Mouse (Mus musculus): ENCODE measurements around the gene Tomt. TPM values are rescaled to one million over a fixed set of nuclear protein-coding genes. Genes with fewer than 3 reads are reported as not detected.

Tomt gene
- polyA plus RNA-seq, 1 experiment from 2014 or later: 0.18 TPM

- Histone ChIP-seq H3K27ac (ENCODE audit: low read depth, low read length) (no peak overlapping the region), H3K4me3 (ENCODE audit: low read depth, low read length) (no peak overlapping the region), H3K4me2 (ENCODE audit: low read length) (no peak overlapping the region), H3K4me1 (ENCODE audit: control insufficient read depth, insufficient read depth, low read length) (no peaks in the 10 kb centered on the region), H3K9me3 (replicated peaks; ENCODE audit: control insufficient read depth, low read length) (no peaks in the 10 kb centered on the region), H3K36me3 (ENCODE audit: control insufficient read depth, insufficient read depth, low read length) (no peaks in the 10 kb centered on the region), H3K9ac (ENCODE audit: low read length) (no peak overlapping the region), H3K27me3 (replicated peaks; ENCODE audit: control insufficient read depth, insufficient read depth, low read length) (no peaks in the 10 kb centered on the region)
- no peak for DNase-seq (ENCODE audit: low spot score)
- WGBS: 81% methylated on average over 9 of the region's 9 CpGs
- ATAC-seq: no peak
Measured at GRCm38 (mm10) chr7:101858362-101858761, 47.8 kb downstream of the Tomt start.

GRCm38 (mm10) chr7:101857094-101857493 is 49.1 kb downstream of the Tomt start, which contains the start of gene Folr2:
Gene Folr2, minus strand, starts transcription at chr7:101857194.
- DNase-seq (ENCODE audit: low spot score) (no peak), ATAC-seq (no peak)
- Histone ChIP-seq H3K9ac (ENCODE audit: low read length) (no peak within 1 kb of the TSS), H3K27ac (ENCODE audit: low read depth, low read length) (no peak within 1 kb of the TSS), H3K9me3 (replicated peaks; ENCODE audit: control insufficient read depth, low read length) (no peaks in the 10 kb centered on the region), H3K36me3 (ENCODE audit: control insufficient read depth, insufficient read depth, low read length) (no peaks in the 10 kb centered on the region), H3K4me2 (ENCODE audit: low read length) (no peak within 1 kb of the TSS), H3K27me3 (replicated peaks; ENCODE audit: control insufficient read depth, insufficient read depth, low read length) (no peaks in the 10 kb centered on the region), H3K4me3 (ENCODE audit: low read depth, low read length) (no peak within 1 kb of the TSS), H3K4me1 (ENCODE audit: control insufficient read depth, insufficient read depth, low read length) (no peaks in the 10 kb centered on the region)
- WGBS: 96% methylated on average over 4 of the region's 4 CpGs

DNA sequence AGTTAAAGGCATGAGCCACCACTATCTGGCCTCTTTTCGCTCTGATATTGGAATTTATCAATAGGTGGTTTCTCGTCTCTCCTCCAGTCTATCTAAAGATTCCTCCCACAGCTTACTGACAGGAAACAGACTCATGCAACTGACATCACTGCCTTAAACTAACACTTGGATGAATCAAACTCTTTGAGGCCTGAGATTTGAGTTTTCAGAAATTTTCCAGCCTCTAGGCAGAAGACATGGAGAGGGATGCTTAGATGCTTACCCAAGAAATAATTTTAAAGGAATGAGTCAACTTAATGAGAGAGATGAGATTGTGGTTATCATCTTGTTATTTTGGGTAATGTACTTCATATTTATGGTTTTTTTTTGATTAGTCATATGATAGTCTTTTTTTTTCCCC is 52.3 kb downstream of the Tomt start:
- H3K4me2 ChIP-seq (ENCODE audit: low read length): no peak overlapping the region
- H3K27ac ChIP-seq (ENCODE audit: low read depth, low read length): no peak overlapping the region
- DNase-seq (ENCODE audit: low spot score): no peak
- WGBS: 86% methylated on average over 2 of the region's 2 CpGs
- no peak overlapping the region for H3K9ac ChIP-seq (ENCODE audit: low read length)
- no peaks in the 10 kb centered on the region for H3K27me3 ChIP-seq (replicated peaks; ENCODE audit: control insufficient read depth, insufficient read depth, low read length)
- H3K36me3 ChIP-seq (ENCODE audit: control insufficient read depth, insufficient read depth, low read length): no peaks in the 10 kb centered on the region
- H3K4me3 ChIP-seq (ENCODE audit: low read depth, low read length): no peak overlapping the region
- H3K4me1 ChIP-seq (ENCODE audit: control insufficient read depth, insufficient read depth, low read length): no peaks in the 10 kb centered on the region
- H3K9me3 ChIP-seq (replicated peaks; ENCODE audit: control insufficient read depth, low read length): no peaks in the 10 kb centered on the region
- ATAC-seq: no peak

DNA sequence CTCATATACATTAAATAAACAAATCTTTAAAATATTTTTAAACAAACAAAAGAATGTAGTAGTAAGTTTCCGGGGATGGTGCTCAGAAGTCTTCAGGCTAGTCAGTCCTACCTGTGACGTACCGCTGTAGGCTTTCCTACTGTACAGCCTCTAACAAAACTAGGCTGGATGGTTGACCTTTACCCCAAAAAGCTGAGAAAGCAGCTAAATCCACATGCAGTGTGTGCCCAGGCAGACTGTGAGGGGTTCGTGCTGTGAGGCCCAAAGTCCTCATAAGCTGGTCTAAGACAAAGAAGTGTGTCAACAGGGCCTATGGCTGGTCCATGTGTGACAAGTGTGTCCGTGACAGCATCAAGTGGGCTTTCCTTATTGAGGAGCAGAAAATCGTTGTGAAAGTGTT is 53.3 kb downstream of the Tomt start:
- Histone ChIP-seq H3K36me3 (ENCODE audit: control insufficient read depth, insufficient read depth, low read length) (no peaks in the 10 kb centered on the region), H3K9me3 (replicated peaks; ENCODE audit: control insufficient read depth, low read length) (no peaks in the 10 kb centered on the region), H3K4me2 (ENCODE audit: low read length) (no peak overlapping the region), H3K4me3 (ENCODE audit: low read depth, low read length) (no peak overlapping the region), H3K27ac (ENCODE audit: low read depth, low read length) (no peak overlapping the region), H3K4me1 (ENCODE audit: control insufficient read depth, insufficient read depth, low read length) (no peaks in the 10 kb centered on the region), H3K9ac (ENCODE audit: low read length) (no peak overlapping the region), H3K27me3 (replicated peaks; ENCODE audit: control insufficient read depth, insufficient read depth, low read length) (no peaks in the 10 kb centered on the region)
- no peak for DNase-seq (ENCODE audit: low spot score)
- WGBS: 88% methylated on average over 6 of the region's 6 CpGs
- ATAC-seq: no peak

DNA sequence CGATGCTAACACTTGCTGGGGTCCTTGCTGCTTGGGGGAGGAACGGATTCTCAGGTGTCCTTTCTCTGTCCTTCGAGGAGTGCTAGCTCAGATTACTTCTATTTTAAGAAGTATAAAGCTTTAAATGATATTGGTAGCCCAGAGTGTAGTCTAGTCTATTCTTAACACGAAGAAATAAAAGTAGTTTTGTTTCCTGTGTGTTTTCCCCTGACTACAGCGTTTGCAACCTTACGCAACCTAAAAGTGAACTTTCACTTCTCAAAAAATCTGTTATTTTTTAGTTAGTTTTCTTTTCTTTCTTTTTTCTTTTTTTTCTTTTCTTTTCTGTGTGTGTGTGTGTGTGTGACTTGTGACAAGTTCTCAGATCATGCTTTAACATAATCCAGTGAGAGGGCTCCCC is 54.5 kb downstream of the Tomt start:
- no peak overlapping the region for H3K27ac ChIP-seq (ENCODE audit: low read depth, low read length)

More for the DNA sequence above, 54.5 kb downstream of the Tomt start:
- Histone ChIP-seq H3K4me3 (ENCODE audit: low read depth, low read length) (no peak overlapping the region), H3K4me1 (ENCODE audit: control insufficient read depth, insufficient read depth, low read length) (no peaks in the 10 kb centered on the region), H3K9me3 (replicated peaks; ENCODE audit: control insufficient read depth, low read length) (no peaks in the 10 kb centered on the region), H3K27me3 (replicated peaks; ENCODE audit: control insufficient read depth, insufficient read depth, low read length) (no peaks in the 10 kb centered on the region), H3K36me3 (ENCODE audit: control insufficient read depth, insufficient read depth, low read length) (no peaks in the 10 kb centered on the region), H3K4me2 (ENCODE audit: low read length) (no peak overlapping the region), H3K9ac (ENCODE audit: low read length) (no peak overlapping the region)
- no peak for ATAC-seq
- DNase-seq (ENCODE audit: low spot score): no peak
- 84% methylated on average over 6 of the region's 6 CpGs for WGBS

Small RNA genes lying within 50 kb of the gene (microRNA-seq; reads per million reads assigned to microRNA genes)
- gene Gm22655: not detected

Other genes with a start within 250 kb of the Tomt start
- gene Clpb, start 242.7 kb downstream of the Tomt start, polyA plus RNA-seq (2014; fragmentation: Nextera tagmentation; extraction: Ambion mirVana): 31.9 and 44.1 TPM in 2 replicates
- gene Phox2a, start 88.0 kb downstream of the Tomt start, polyA plus RNA-seq (2014; fragmentation: Nextera tagmentation; extraction: Ambion mirVana): not detected in 2 replicates
- gene Inppl1, start 68.1 kb downstream of the Tomt start, polyA plus RNA-seq (2014; fragmentation: Nextera tagmentation; extraction: Ambion mirVana): 8.2 and 15.3 TPM in 2 replicates
- gene Folr2, start 49.2 kb downstream of the Tomt start, polyA plus RNA-seq (2014; fragmentation: Nextera tagmentation; extraction: Ambion mirVana): 1.1 and 1.8 TPM in 2 replicates
- gene Anapc15, start 42.6 kb downstream of the Tomt start, polyA plus RNA-seq (2014; fragmentation: Nextera tagmentation; extraction: Ambion mirVana): 75.0 and 87.6 TPM in 2 replicates
- gene Folr1, start 35.6 kb downstream of the Tomt start, polyA plus RNA-seq (2014; fragmentation: Nextera tagmentation; extraction: Ambion mirVana): 26.1 and 30.6 TPM in 2 replicates
- gene Lamtor1, start 455 bp downstream of the Tomt start, polyA plus RNA-seq (2014; fragmentation: Nextera tagmentation; extraction: Ambion mirVana): 181 and 201 TPM in 2 replicates
- 9.6 and 12.9 TPM in 2 replicates for gene Lrrc51, start 27.5 kb upstream of the Tomt start, polyA plus RNA-seq (2014; fragmentation: Nextera tagmentation; extraction: Ambion mirVana)
- gene Numa1, start 27.8 kb upstream of the Tomt start, polyA plus RNA-seq (2014; fragmentation: Nextera tagmentation; extraction: Ambion mirVana): 72.4 and 74.4 TPM in 2 replicates
- gene Il18bp, start 112.3 kb upstream of the Tomt start, polyA plus RNA-seq (2014; fragmentation: Nextera tagmentation; extraction: Ambion mirVana): 2.0 and 2.9 TPM in 2 replicates
- 33.9 and 35.2 TPM in 2 replicates for gene Rnf121, start 159.1 kb upstream of the Tomt start, polyA plus RNA-seq (2014; fragmentation: Nextera tagmentation; extraction: Ambion mirVana)
- gene Xndc1, start 159.2 kb upstream of the Tomt start, polyA plus RNA-seq (2014; fragmentation: Nextera tagmentation; extraction: Ambion mirVana): 19.0 and 23.5 TPM in 2 replicates
- 0.99 and 1.3 TPM in 2 replicates for gene Xntrpc, start 159.4 kb upstream of the Tomt start, polyA plus RNA-seq (2014; fragmentation: Nextera tagmentation; extraction: Ambion mirVana)
- gene Trpc2, start 176.8 kb upstream of the Tomt start, polyA plus RNA-seq (2014; fragmentation: Nextera tagmentation; extraction: Ambion mirVana): not detected in 2 replicates
- 0.30 and 0.56 TPM in 2 replicates for gene Art1, start 195.4 kb upstream of the Tomt start, polyA plus RNA-seq (2014; fragmentation: Nextera tagmentation; extraction: Ambion mirVana)
- 0.98 and 1.0 TPM in 2 replicates for gene Art5, start 203.1 kb upstream of the Tomt start, polyA plus RNA-seq (2014; fragmentation: Nextera tagmentation; extraction: Ambion mirVana)
- not detected in 2 replicates for gene Chrna10, start 210.5 kb upstream of the Tomt start, polyA plus RNA-seq (2014; fragmentation: Nextera tagmentation; extraction: Ambion mirVana)